Mouse (Mus musculus): ENCODE results near the gene Iffo1.
A peak's percentile ranks its signal among the peaks of the same experiment; 100 is the strongest.

Iffo1 gene

GRCm38 (mm10) chr6:125142436-125142835, 2.6 kb upstream of the Iffo1 start:
- no peak for DNase-seq (ENCODE audit: low spot score)

- no peak for DNase-seq (ENCODE audit: low spot score)
These were observed 1.9 kb upstream of the Iffo1 start for GRCm38 (mm10) chr6:125143128-125143527.

GRCm38 (mm10) chr6:125143904-125144303, 1.1 kb upstream of the Iffo1 start:
- DNase-seq (ENCODE audit: low spot score): no peak

GRCm38 (mm10) chr6:125145479-125145951, 474 bp downstream of the Iffo1 start:
- DNase-seq (ENCODE audit: low spot score): peak; percentile 32

- no peak for DNase-seq (ENCODE audit: low spot score)
These were observed 1.1 kb downstream of the Iffo1 start for GRCm38 (mm10) chr6:125146148-125146547.

GRCm38 (mm10) chr6:125146797-125147196, 1.8 kb downstream of the Iffo1 start:
- DNase-seq (ENCODE audit: low spot score): no peak

- no peak for DNase-seq (ENCODE audit: low spot score)
These were observed 2.3 kb downstream of the Iffo1 start for GRCm38 (mm10) chr6:125147329-125147728.

- DNase-seq (ENCODE audit: low spot score): no peak
These were observed 3.3 kb downstream of the Iffo1 start for GRCm38 (mm10) chr6:125148251-125148925.

- no peak for DNase-seq (ENCODE audit: low spot score)
These were observed 4.0 kb downstream of the Iffo1 start for GRCm38 (mm10) chr6:125148926-125149568.

- no peak for DNase-seq (ENCODE audit: low spot score)
These were observed 4.5 kb downstream of the Iffo1 start for GRCm38 (mm10) chr6:125149569-125149950.

- DNase-seq (ENCODE audit: low spot score): no peak
These were observed 7.4 kb downstream of the Iffo1 start for GRCm38 (mm10) chr6:125152212-125153017.

GRCm38 (mm10) chr6:125153018-125153389, 8.0 kb downstream of the Iffo1 start:
- no peak for DNase-seq (ENCODE audit: low spot score)

GRCm38 (mm10) chr6:125153682-125154081, 8.6 kb downstream of the Iffo1 start:
- no peak for DNase-seq (ENCODE audit: low spot score)

- no peak for DNase-seq (ENCODE audit: low spot score)
These were observed 9.5 kb downstream of the Iffo1 start for GRCm38 (mm10) chr6:125154550-125154949.

- DNase-seq (ENCODE audit: low spot score): no peak
These were observed 10.2 kb downstream of the Iffo1 start for GRCm38 (mm10) chr6:125155262-125155661.

- DNase-seq (ENCODE audit: low spot score): no peak
These were observed 11.4 kb downstream of the Iffo1 start for GRCm38 (mm10) chr6:125156491-125156890.

- DNase-seq (ENCODE audit: low spot score): no peak
These were observed 12.0 kb downstream of the Iffo1 start for GRCm38 (mm10) chr6:125156903-125157614.

- DNase-seq (ENCODE audit: low spot score): no peak
These were observed 14.0 kb downstream of the Iffo1 start for GRCm38 (mm10) chr6:125158944-125159492.

- DNase-seq (ENCODE audit: low spot score): no peak
These were observed 14.9 kb downstream of the Iffo1 start for GRCm38 (mm10) chr6:125159773-125160557.

- no peak for DNase-seq (ENCODE audit: low spot score)
These were observed 15.5 kb downstream of the Iffo1 start for GRCm38 (mm10) chr6:125160558-125160853.
